Mouse (Mus musculus): ENCODE results near the gene Glt6d1.

Gene Glt6d1

GRCm38 (mm10) chr2:25798065-25798464, 17.6 kb downstream of the Glt6d1 start:
- in situ Hi-C loops (cut with MboI, MseI) = no loop called here

GRCm38 (mm10) chr2:25797635-25798034, 18.0 kb downstream of the Glt6d1 start:
- in situ Hi-C loops (cut with MboI, MseI) = no loop called here

- in situ Hi-C loops (cut with MboI, MseI) = no loop called here
Measured at GRCm38 (mm10) chr2:25789092-25789491, 26.6 kb downstream of the Glt6d1 start.

- in situ Hi-C loops (cut with MboI, MseI) = no loop called here
Measured at GRCm38 (mm10) chr2:25785573-25786322, 29.9 kb downstream of the Glt6d1 start.

GRCm38 (mm10) chr2:25781957-25782356, 33.7 kb downstream of the Glt6d1 start, which contains the start of gene Gm13539:
TSS of gene Gm13539 (plus strand) at chr2:25782257.
- in situ Hi-C loops (cut with MboI, MseI) = no loop called here

GRCm38 (mm10) chr2:25780921-25781320, 34.7 kb downstream of the Glt6d1 start:
- in situ Hi-C loops (cut with MboI, MseI) = no loop called here

- in situ Hi-C loops (cut with MboI, MseI) = no loop called here
Measured at GRCm38 (mm10) chr2:25779076-25779475, 36.6 kb downstream of the Glt6d1 start.

- in situ Hi-C loops (cut with MboI, MseI) = no loop called here
Measured at GRCm38 (mm10) chr2:25776717-25777116, 38.9 kb downstream of the Glt6d1 start, which contains the start of gene Lcn11. TSS of gene Lcn11 (plus strand) at chr2:25777017.

- in situ Hi-C loops (cut with MboI, MseI) = no loop called here
Measured at GRCm38 (mm10) chr2:25775991-25776390, 39.7 kb downstream of the Glt6d1 start.

GRCm38 (mm10) chr2:25774640-25775039, 41.0 kb downstream of the Glt6d1 start:
- in situ Hi-C loops (cut with MboI, MseI) = no loop called here

- in situ Hi-C loops (cut with MboI, MseI) = no loop called here
Measured at GRCm38 (mm10) chr2:25773507-25773906, 42.1 kb downstream of the Glt6d1 start.

GRCm38 (mm10) chr2:25767764-25768163, 47.9 kb downstream of the Glt6d1 start:
- in situ Hi-C loops (cut with MboI, MseI) = loop anchor here (10.0 kb wide), 1 partner anchor 517 kb away; no protein-coding TSS in a partner anchor

GRCm38 (mm10) chr2:25765269-25765668, 50.4 kb downstream of the Glt6d1 start, which contains the start of gene Lcn3:
TSS of gene Lcn3 (plus strand) at chr2:25765569.
- in situ Hi-C loops (cut with MboI, MseI) = loop anchor here (10.0 kb wide), 1 partner anchor 520 kb away; no protein-coding TSS in a partner anchor

GRCm38 (mm10) chr2:25758064-25758625, 57.5 kb downstream of the Glt6d1 start:
- in situ Hi-C loops (cut with MboI, MseI) = no loop called here

- in situ Hi-C loops (cut with MboI, MseI) = loop anchor here (5.0 kb wide), 1 partner anchor 37 kb away; no protein-coding TSS in a partner anchor
Measured at GRCm38 (mm10) chr2:25754201-25754600, 61.4 kb downstream of the Glt6d1 start.
